Mouse (Mus musculus) liver, embryonic 16.5 days (tissue): ENCODE measurements around the gene Pamr1. TPM values are rescaled to one million over a fixed set of nuclear protein-coding genes. Genes with fewer than 3 reads are reported as not detected.

ENCODE experiments used
- ATAC-seq: fragments of 200-750 bp; cut with Nextera tagmentation; 2 replicates; pipeline ENCODE4 v1.8.0; 2017; ENCODE audit warnings: low read depth, mild to moderate bottlenecking, moderate number of reproducible peaks, moderate library complexity
- H3K27ac ChIP-seq: fragments of 300-500 bp; sonication (generic); 2 replicates; pipeline ENCODE4 v1.5.1; 2014; ENCODE audit warnings: mild to moderate bottlenecking, low read length
- H3K27me3 ChIP-seq: fragments of 300-500 bp; sonication (generic); 2 replicates; pipeline ENCODE4 v1.6.1; 2014; ENCODE audit warnings: low read depth, low read length, mixed read lengths; ENCODE audit not compliant: control insufficient read depth, insufficient read depth
- H3K36me3 ChIP-seq: fragments of 300-500 bp; sonication (generic); 2 replicates; pipeline ENCODE4 v1.6.1; 2014; ENCODE audit warnings: mild to moderate bottlenecking; ENCODE audit not compliant: control insufficient read depth, insufficient read depth
- H3K4me1 ChIP-seq: fragments of 300-500 bp; sonication (generic); 2 replicates; pipeline ENCODE4 v1.6.1; 2014; ENCODE audit warnings: low read depth, low read length, mixed read lengths; ENCODE audit not compliant: control insufficient read depth
- H3K4me2 ChIP-seq: fragments of 300-500 bp; sonication (generic); 2 replicates; pipeline ENCODE4 v1.6.1; 2014; ENCODE audit warnings: low read depth, low read length, mixed read lengths
- H3K4me3 ChIP-seq: fragments of 300-500 bp; sonication (generic); 2 replicates; pipeline ENCODE4 v1.5.1; 2014; ENCODE audit warnings: low read depth, mild to moderate bottlenecking, low read length
- H3K9ac ChIP-seq: fragments of 300-500 bp; sonication (generic); 2 replicates; pipeline ENCODE4 v1.6.1; 2014; ENCODE audit warnings: low read depth, low read length
- H3K9me3 ChIP-seq: fragments of 300-500 bp; sonication (generic); replicated peaks from 2 replicates; pipeline ENCODE4 v1.6.1; 2016; ENCODE audit warnings: low read length; ENCODE audit not compliant: control insufficient read depth
- WGBS: fragments of 180-500 bp; shearing (Covaris S2); extraction: QIAGEN DNeasy Blood & Tissue Kit; methylation state at CpG from one replicate; pipeline ENCODE4 v1.1.7; 2014; ENCODE audit not compliant: insufficient replicate concordance; 5-methylcytosine and 5-hydroxymethylcytosine counted together
- polyA plus RNA-seq: library from polyadenylated mRNA; unstranded; fragments of >200 nt; fragmentation: Nextera tagmentation; extraction: Ambion mirVana; gene quantifications from 2 replicates; pipeline ENCODE4 v1.2.1, GENCODE M21; 2015

Gene Pamr1
- polyA plus RNA-seq: 8.6 TPM in 2 replicates

DNA sequence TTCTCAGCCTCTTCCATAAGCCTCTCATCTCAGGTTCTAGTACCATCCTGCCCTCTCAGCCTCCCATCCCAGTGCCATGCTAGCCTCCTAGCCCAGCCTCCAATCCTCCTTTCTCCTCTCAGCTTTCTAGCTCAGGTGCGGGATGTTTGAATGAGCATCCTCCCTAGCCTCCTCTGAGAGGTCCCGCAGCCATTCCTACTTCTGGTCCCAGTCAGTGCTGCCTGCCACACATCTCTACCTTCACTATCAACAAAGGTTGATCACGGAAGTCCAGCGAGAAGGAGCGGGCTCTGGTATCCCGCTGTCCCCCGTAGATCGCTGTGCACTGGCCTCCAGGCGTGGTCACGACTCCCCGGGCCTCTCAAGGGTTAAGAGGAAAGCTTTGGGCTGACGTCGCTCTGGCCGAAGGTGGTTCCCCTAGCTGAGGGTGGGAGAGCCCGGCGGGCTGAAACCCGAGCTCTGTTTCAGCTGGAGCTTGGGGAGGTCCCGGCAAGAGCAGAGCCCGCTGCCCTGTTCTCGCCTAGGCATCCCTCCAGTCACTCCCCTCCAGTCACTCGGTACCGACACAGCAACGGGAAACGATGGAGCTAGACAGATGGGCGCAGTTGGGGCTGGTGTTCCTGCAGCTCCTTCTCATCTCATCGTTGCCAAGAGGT, at the start of gene Pamr1:
TSS of gene Pamr1 (plus strand) at position 402 of the 656 bp plus-strand sequence.
- peak within 1 kb of the TSS; percentile 47 for H3K4me2 ChIP-seq
- no peaks in the 10 kb centered on the region; the same call in 1 of the 2 replicates for H3K4me1 ChIP-seq
- H3K36me3 ChIP-seq: no peaks in the 10 kb centered on the region
- peak within 1 kb of the TSS; percentile 45 for H3K4me3 ChIP-seq
- ATAC-seq: peak; percentile 62
- WGBS: 3% methylated on average over 26 of the region's 26 CpGs
- peak within 1 kb of the TSS; percentile 27; the same call in 1 of the 2 replicates for H3K27ac ChIP-seq
- H3K27me3 ChIP-seq: no peaks in the 10 kb centered on the region; the same call in 1 of the 2 replicates
- H3K9ac ChIP-seq: 0 out of 2 replicates have a peak within 1 kb of the TSS, but pooled peaks have one; percentile 4
- no peaks in the 10 kb centered on the region for H3K9me3 ChIP-seq

DNA sequence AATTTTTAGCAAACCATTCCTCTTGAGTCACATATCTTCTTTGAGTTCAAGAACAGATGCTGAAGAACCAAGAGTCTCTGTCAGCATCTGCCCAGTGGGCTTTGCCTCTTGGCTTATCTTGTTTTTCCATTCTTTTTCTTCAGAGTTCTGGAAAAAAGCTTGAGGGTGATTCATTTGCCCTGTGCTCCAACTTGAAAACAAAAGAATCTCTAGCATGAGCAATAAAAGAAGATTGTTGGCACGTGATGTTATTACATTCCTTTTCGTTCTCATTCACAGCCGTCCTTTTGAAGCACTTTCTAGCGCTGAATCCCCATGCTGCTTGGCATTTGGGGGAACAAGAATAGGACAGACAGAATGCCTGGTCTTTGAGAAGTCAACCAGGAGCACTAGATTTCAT, 42.2 kb upstream of the Pamr1 start:
- no peak for ATAC-seq
- H3K4me2 ChIP-seq: no peak overlapping the region
- no peaks in the 10 kb centered on the region for H3K4me1 ChIP-seq
- H3K36me3 ChIP-seq: no peaks in the 10 kb centered on the region
- no peak overlapping the region for H3K4me3 ChIP-seq
- no peaks in the 10 kb centered on the region for H3K9me3 ChIP-seq
- no peaks in the 10 kb centered on the region for H3K27me3 ChIP-seq
- H3K9ac ChIP-seq: no peak overlapping the region
- H3K27ac ChIP-seq: no peak overlapping the region
- WGBS: 36% methylated on average over 4 of the region's 4 CpGs

DNA sequence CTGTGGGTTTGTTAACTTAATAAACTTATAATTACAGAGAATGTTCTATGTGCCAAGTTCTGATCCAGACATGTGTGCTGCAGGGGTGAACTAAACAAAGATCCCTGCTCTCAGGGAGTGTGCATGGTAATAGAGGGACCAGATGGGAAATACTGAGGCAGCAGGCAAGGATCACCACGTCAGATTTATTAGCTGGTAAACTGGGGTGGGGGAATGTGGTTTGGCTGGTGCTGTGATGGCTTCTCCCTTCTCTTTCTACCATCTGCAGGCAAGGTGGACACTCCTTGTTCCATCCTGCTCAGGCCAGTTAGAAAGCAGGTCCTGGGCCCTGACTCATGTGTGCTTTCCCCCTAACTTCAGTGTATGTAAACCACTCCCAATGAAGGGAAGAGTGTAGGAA, 41.7 kb upstream of the Pamr1 start:
- no peak overlapping the region for H3K4me3 ChIP-seq
- H3K27ac ChIP-seq: no peak overlapping the region
- ATAC-seq: no peak
- no peak overlapping the region for H3K4me2 ChIP-seq
- no peaks in the 10 kb centered on the region for H3K9me3 ChIP-seq
- H3K4me1 ChIP-seq: no peaks in the 10 kb centered on the region
- H3K36me3 ChIP-seq: no peaks in the 10 kb centered on the region
- WGBS: 26% methylated on average over 1 of the region's 1 CpGs
- H3K27me3 ChIP-seq: no peaks in the 10 kb centered on the region
- no peak overlapping the region for H3K9ac ChIP-seq

DNA sequence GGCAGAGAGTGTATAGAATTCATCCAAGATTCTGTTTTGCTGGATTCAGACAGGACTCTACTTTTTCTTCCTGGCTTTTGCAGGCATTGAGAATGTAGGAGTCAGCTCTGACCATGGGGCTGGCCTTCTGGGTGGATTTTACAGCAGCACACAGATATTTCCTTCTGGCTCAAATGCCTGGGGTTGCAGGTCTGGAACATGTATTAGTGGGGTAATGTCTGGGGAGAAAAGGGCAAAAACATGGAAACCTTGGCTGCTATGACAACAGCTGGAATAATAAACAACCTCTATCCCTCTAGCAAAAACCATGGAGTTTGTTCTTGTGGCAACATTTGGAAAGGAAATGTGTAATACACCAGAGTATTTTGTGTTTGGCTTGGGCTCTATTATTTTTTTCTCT, 29.9 kb upstream of the Pamr1 start:
- H3K4me2 ChIP-seq: no peak overlapping the region
- H3K4me3 ChIP-seq: no peak overlapping the region
- H3K27me3 ChIP-seq: no peaks in the 10 kb centered on the region
- ATAC-seq: no peak
- no peak overlapping the region for H3K27ac ChIP-seq
- H3K4me1 ChIP-seq: no peaks in the 10 kb centered on the region
- H3K36me3 ChIP-seq: no peaks in the 10 kb centered on the region
- H3K9me3 ChIP-seq: no peaks in the 10 kb centered on the region
- H3K9ac ChIP-seq: no peak overlapping the region

DNA sequence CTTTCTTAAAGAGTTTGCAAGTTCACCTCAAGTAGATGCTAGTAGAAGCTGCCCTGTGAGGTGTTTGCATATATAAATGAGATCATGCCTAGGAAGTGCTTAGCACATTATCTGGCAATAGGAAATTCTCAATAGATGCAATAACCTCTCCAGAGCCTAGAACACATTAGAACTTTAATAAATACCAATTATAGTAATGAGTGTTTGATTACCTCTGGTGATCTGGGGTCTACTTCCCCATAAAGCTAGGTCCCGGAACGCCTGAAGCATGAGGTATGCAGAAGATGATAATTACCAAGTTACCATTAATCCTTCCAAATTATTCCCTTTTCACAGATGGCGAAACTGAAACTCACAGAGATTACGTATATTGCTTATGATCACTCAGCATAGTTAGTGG, 22.2 kb upstream of the Pamr1 start:
- Histone ChIP-seq H3K27ac (no peak overlapping the region), H3K4me1 (no peaks in the 10 kb centered on the region), H3K9me3 (no peaks in the 10 kb centered on the region), H3K4me3 (no peak overlapping the region), H3K36me3 (no peaks in the 10 kb centered on the region), H3K9ac (no peak overlapping the region), H3K27me3 (no peaks in the 10 kb centered on the region), H3K4me2 (no peak overlapping the region)
- no peak for ATAC-seq
- WGBS: 71% methylated on average over 4 of the region's 4 CpGs

DNA sequence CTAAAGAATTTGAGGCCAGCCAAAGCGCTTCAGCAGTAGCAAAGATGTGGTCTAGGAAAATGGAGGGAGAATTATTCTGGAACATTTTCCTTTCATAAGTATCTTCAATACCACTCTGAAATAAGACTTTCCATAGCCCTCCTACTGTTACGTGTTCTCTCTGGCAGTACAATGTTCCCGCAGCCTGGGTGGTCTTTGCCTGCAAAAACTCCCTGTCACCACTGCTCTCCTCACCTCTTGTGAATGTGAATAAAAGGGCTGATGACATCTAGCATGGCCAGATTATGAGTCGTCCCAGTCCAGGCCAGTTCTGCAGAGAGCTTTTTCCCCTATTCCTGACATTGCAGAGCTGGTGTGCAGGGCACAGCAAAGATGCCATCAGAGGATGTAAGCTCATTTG, 16.4 kb upstream of the Pamr1 start:
- no peak for ATAC-seq
- no peaks in the 10 kb centered on the region for H3K9me3 ChIP-seq
- H3K4me2 ChIP-seq: no peak overlapping the region
- no peaks in the 10 kb centered on the region for H3K36me3 ChIP-seq
- H3K27me3 ChIP-seq: no peaks in the 10 kb centered on the region
- 52% methylated on average over 4 of the region's 4 CpGs for WGBS
- no peak overlapping the region for H3K9ac ChIP-seq
- H3K4me3 ChIP-seq: no peak overlapping the region
- no peaks in the 10 kb centered on the region for H3K4me1 ChIP-seq
- no peak overlapping the region for H3K27ac ChIP-seq

DNA sequence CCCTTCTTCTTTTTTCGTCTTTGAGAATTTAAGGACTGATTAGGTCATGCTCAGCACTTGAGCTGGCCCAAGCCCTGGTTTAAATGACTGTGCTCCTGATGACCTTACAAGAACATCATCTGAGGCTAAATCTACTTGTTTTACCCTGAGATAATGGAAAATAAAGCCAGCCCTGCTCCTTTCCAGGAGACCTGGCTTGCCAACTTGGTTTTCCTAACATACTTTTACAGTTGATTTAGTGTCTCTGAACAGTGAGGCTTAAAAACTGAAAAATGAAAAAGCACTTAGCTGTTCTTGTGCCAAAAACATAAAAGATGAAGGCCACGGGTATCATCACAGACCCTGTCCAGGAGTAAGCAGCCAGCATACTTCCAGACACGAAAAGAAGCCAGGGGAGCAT, 13.0 kb upstream of the Pamr1 start:
- Histone ChIP-seq H3K4me2 (no peak overlapping the region), H3K27ac (no peak overlapping the region), H3K9me3 (no peaks in the 10 kb centered on the region), H3K4me1 (no peaks in the 10 kb centered on the region), H3K9ac (no peak overlapping the region), H3K36me3 (no peaks in the 10 kb centered on the region), H3K27me3 (no peaks in the 10 kb centered on the region), H3K4me3 (no peak overlapping the region)
- 46% methylated on average over 3 of the region's 3 CpGs for WGBS
- ATAC-seq: no peak

DNA sequence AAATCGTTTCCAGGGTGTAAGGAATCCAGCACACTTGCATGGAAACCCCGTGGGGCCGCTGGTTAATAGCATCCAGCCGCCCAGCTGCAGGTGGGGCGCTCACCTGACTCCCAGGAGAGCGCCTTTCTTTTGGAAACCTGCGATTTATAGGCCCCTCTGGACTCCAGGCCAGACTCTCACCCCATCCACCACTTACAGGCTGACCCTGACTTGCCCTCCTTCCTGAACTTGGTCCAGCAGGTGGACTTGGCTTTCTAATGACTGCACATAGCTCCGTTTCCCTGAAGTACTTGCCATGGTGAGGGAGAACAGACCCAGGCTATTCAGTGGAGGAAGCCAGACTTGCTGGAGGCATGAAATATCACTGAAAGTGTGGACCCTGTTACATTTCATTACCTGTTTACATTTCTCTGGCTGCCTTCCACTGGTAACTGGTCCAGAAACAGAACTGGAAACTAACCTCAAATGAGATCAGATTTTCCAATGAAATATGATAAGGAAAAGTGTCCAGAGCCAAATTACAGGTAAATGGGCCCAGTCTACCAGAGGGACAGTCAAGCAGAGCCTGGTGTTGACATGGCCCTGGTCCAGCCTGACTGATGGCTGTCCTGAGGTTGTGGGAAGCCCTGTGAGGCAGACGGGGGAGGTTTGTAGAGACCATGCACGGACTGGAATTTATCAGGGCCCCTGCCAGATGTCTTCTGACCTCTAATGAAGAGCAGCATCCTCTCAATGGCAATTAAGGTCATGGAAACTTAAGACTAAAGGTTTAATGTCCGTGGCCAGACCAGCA, 9.2 kb upstream of the Pamr1 start:
- WGBS: 50% methylated on average over 11 of the region's 11 CpGs
- H3K4me1 ChIP-seq: no peaks in the 10 kb centered on the region
- no peaks in the 10 kb centered on the region for H3K9me3 ChIP-seq
- no peak overlapping the region for H3K9ac ChIP-seq
- H3K4me2 ChIP-seq: no peak overlapping the region
- H3K27ac ChIP-seq: no peak overlapping the region
- no peaks in the 10 kb centered on the region for H3K27me3 ChIP-seq
- no peak overlapping the region for H3K4me3 ChIP-seq
- no peaks in the 10 kb centered on the region for H3K36me3 ChIP-seq
- no peak for ATAC-seq

DNA sequence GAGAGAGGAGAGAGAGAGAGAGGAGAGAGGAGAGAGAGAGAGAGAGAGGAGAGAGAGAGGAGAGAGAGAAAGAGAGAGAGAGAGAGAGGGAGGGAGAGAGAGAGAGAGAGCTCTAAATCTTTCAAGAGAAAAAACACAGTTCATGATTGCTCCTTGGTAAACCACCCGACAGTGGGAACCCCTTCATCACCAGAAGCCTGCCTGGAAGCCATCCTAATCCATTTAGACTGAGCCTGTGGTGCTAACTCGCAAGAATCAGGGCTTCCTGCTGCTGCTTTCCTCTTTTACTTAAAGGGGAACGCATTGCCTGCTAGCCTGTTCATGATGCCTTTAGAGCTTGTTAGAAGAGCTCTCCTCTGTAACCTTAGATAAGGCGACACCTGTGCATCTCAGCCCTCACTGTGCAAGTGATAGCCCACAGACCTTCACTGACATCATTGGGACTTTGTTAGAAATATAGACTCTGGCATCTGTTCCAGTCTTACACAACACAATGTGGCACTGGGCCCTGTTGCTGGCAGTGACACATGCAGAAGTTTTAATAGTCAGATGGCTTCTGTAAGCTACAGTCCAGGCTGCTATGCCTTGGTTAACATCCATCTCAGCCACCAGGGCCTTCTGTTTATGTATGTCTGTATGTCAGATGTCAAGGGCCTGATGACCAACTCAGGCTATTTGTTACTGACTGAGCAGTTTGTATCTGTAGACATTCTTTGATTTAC, 8.2 kb upstream of the Pamr1 start:
- H3K9ac ChIP-seq: no peak overlapping the region
- 25% methylated on average over 4 of the region's 4 CpGs for WGBS
- no peak overlapping the region for H3K27ac ChIP-seq
- no peak for ATAC-seq
- H3K27me3 ChIP-seq: no peaks in the 10 kb centered on the region
- no peaks in the 10 kb centered on the region for H3K9me3 ChIP-seq
- H3K4me2 ChIP-seq: no peak overlapping the region
- H3K36me3 ChIP-seq: no peaks in the 10 kb centered on the region
- H3K4me3 ChIP-seq: no peak overlapping the region
- H3K4me1 ChIP-seq: no peaks in the 10 kb centered on the region
